In the genomic region with DNA sequence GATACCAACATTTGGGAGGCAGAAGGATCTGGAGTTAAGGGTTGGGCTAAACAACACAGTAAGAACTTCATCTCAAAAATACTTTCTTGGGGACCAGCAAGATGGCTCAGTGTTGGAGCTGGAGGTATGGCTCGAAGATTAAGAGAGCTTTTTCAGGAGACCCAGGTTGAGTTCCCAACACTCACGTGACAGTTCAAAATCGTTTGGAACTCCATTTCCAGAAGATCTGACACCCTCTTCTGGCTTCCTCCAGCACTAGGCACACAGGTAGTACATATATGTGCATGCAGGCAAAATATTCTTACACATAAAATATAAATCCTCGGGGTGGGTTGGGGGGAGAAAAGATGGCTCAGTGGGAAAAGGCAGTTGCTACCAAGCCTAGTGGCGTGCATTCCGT, we compare ENCODE assay signal across 9 mouse cellular contexts. TPM values are rescaled to one million over a fixed set of nuclear protein-coding genes. Genes with fewer than 3 reads are reported as not detected.
A peak's percentile ranks its signal among the peaks of the same experiment; 100 is the strongest.
DNase-seq lines count a peak whose midpoint lies in the region; ATAC-seq lines count a peak whose summit lies in the region.
"Had no signal": no experiment of that assay in that cellular context is flagged by ENCODE, and none has a peak within 500 bp of the region (broad histone marks: within the 10 kb centered on the region; RNA-seq: fewer than 3 reads in every experiment).

No protein-coding gene starts in this region.

- H3K9me3 ChIP-seq in lung, embryonic 15.5 days, result no peaks in the 10 kb centered on the region
- H3K9me3 ChIP-seq in embryonic facial prominence, embryonic 14.5 days (ENCODE audit: control insufficient read depth, low read length), result no peaks in the 10 kb centered on the region
- H3K9me3 ChIP-seq in limb, embryonic 10.5 days (replicated peaks), result no peaks in the 10 kb centered on the region
- no peaks in the 10 kb centered on the region for H3K9me3 ChIP-seq in neural tube, embryonic 15.5 days (replicated peaks)

- no peak for DNase-seq in lung, postnatal 14 days
- no peak for DNase-seq in embryonic facial prominence, embryonic 14.5 days (ENCODE audit: low spot score)
- DNase-seq in limb, embryonic 10.5 days (ENCODE audit: low spot score), result no peak
- no peak for DNase-seq in adrenal gland, adult 2 months
- DNase-seq in right cerebral cortex, adult 18-20 months, result no peak
- DNase-seq in kidney, postnatal 10 days, result no peak
- DNase-seq: layer of hippocampus, postnatal 36 days had no signal

- 57% methylated on average over 6 of the region's 6 CpGs for WGBS in lung, embryonic 15.5 days
- WGBS in embryonic facial prominence, embryonic 14.5 days, result 63% methylated on average over 6 of the region's 6 CpGs
- 92% methylated on average over 6 of the region's 6 CpGs for WGBS in limb, embryonic 10.5 days
- WGBS in neural tube, embryonic 15.5 days, result 87% methylated on average over 6 of the region's 6 CpGs

- no peak for ATAC-seq in lung, embryonic 15.5 days (ENCODE audit: borderline replicate concordance, extremely low read depth, low FRiP score, low TSS enrichment)
- ATAC-seq in embryonic facial prominence, embryonic 14.5 days (ENCODE audit: low read depth), result no peak
- ATAC-seq in neural tube, embryonic 15.5 days (ENCODE audit: low FRiP score), result no peak

- peaks cover 7% of the 10 kb centered on the region; the same call in 1 of the 2 replicates for H3K36me3 ChIP-seq in lung, embryonic 15.5 days
- H3K36me3 ChIP-seq in embryonic facial prominence, embryonic 14.5 days (ENCODE audit: control insufficient read depth, insufficient read depth, low read length), result peaks cover 10% of the 10 kb centered on the region
- peaks cover 43% of the 10 kb centered on the region for H3K36me3 ChIP-seq in limb, embryonic 10.5 days
- peaks cover 3% of the 10 kb centered on the region; the same call in 1 of the 2 replicates for H3K36me3 ChIP-seq in neural tube, embryonic 15.5 days

- H3K9ac ChIP-seq in lung, embryonic 15.5 days, result peak overlapping the region; percentile 55
- peak overlapping the region; percentile 74 for H3K9ac ChIP-seq in embryonic facial prominence, embryonic 14.5 days (ENCODE audit: low read depth, low read length)
- peak overlapping the region; percentile 68; the same call in 1 of the 2 replicates for H3K9ac ChIP-seq in neural tube, embryonic 15.5 days (replicated peaks)

- no peaks in the 10 kb centered on the region for H3K27me3 ChIP-seq in lung, embryonic 15.5 days
- no peaks in the 10 kb centered on the region for H3K27me3 ChIP-seq in embryonic facial prominence, embryonic 14.5 days (replicated peaks; ENCODE audit: control insufficient read depth, insufficient read depth, low read length)
- no peaks in the 10 kb centered on the region for H3K27me3 ChIP-seq in limb, embryonic 10.5 days (ENCODE audit: low read depth, poor library complexity, severe bottlenecking)
- no peaks in the 10 kb centered on the region for H3K27me3 ChIP-seq in neural tube, embryonic 15.5 days (replicated peaks)

- H3K27ac ChIP-seq in lung, embryonic 15.5 days, result no peak overlapping the region
- no peak overlapping the region for H3K27ac ChIP-seq in embryonic facial prominence, embryonic 14.5 days (replicated peaks; ENCODE audit: low read depth, low read length)
- H3K27ac ChIP-seq in limb, embryonic 10.5 days, result peak overlapping the region; percentile 90
- no peak overlapping the region for H3K27ac ChIP-seq in neural tube, embryonic 15.5 days (replicated peaks)

- H3K4me1 ChIP-seq in lung, embryonic 15.5 days, result peaks cover 20% of the 10 kb centered on the region
- H3K4me1 ChIP-seq in embryonic facial prominence, embryonic 14.5 days (ENCODE audit: control insufficient read depth, insufficient read depth, low read length), result peaks cover 15% of the 10 kb centered on the region
- peaks cover 16% of the 10 kb centered on the region for H3K4me1 ChIP-seq in limb, embryonic 10.5 days
- H3K4me1 ChIP-seq in neural tube, embryonic 15.5 days, result peaks cover 38% of the 10 kb centered on the region

- H3K4me2 ChIP-seq in lung, embryonic 15.5 days, result peak overlapping the region; percentile 67
- peak overlapping the region; percentile 75 for H3K4me2 ChIP-seq in embryonic facial prominence, embryonic 14.5 days (ENCODE audit: low read depth, low read length)
- peak overlapping the region; percentile 69 for H3K4me2 ChIP-seq in neural tube, embryonic 15.5 days

- peak overlapping the region; percentile 70 for H3K4me3 ChIP-seq in lung, embryonic 15.5 days
- H3K4me3 ChIP-seq in embryonic facial prominence, embryonic 14.5 days (ENCODE audit: low read depth, low read length), result peak overlapping the region; percentile 78
- peak overlapping the region; percentile 83 for H3K4me3 ChIP-seq in limb, embryonic 10.5 days
- H3K4me3 ChIP-seq in neural tube, embryonic 15.5 days (replicated peaks), result peak overlapping the region; percentile 79

RNA-seq across cellular contexts. Expression of a gene that starts 0.8 kb away (rescaled TPM):
- polyA plus RNA-seq in lung, embryonic 15.5 days (2015; fragmentation: Nextera tagmentation; extraction: Ambion mirVana), result 0.89 and 1.2 TPM in 2 replicates
- polyA plus RNA-seq in embryonic facial prominence, embryonic 14.5 days (2014; fragmentation: Nextera tagmentation; extraction: Ambion mirVana), result 0.84 and 1.6 TPM in 2 replicates
- polyA plus RNA-seq in limb, embryonic 10.5 days (2016; fragmentation: Nextera tagmentation; extraction: Ambion mirVana), result 1.4 and 1.8 TPM in 2 replicates
- 0.86 and 1.1 TPM in 2 replicates for polyA plus RNA-seq in neural tube, embryonic 15.5 days (2015; fragmentation: Nextera tagmentation; extraction: Ambion mirVana)
- total RNA-seq in adrenal gland, adult 2 months (2021), result under 1 TPM; 0.63 to 0.79 TPM
- polyA plus RNA-seq in adrenal gland, adult 2 months (2012; rRNA removed), result 2.4 and 2.5 TPM in 2 replicates

RNA-seq across cellular contexts. Expression of a gene that starts 1.1 kb away (rescaled TPM):
- 32.3 and 34.4 TPM in 2 replicates for polyA plus RNA-seq in lung, embryonic 15.5 days (2015; fragmentation: Nextera tagmentation; extraction: Ambion mirVana)
- 14.5 and 17.5 TPM in 2 replicates for polyA plus RNA-seq in embryonic facial prominence, embryonic 14.5 days (2014; fragmentation: Nextera tagmentation; extraction: Ambion mirVana)
- 39.7 and 51.5 TPM in 2 replicates for polyA plus RNA-seq in limb, embryonic 10.5 days (2016; fragmentation: Nextera tagmentation; extraction: Ambion mirVana)
- polyA plus RNA-seq in neural tube, embryonic 15.5 days (2015; fragmentation: Nextera tagmentation; extraction: Ambion mirVana), result 27.0 and 30.6 TPM in 2 replicates
- total RNA-seq in adrenal gland, adult 2 months (2021), result 10 to 100 TPM; 11.8 to 12.0 TPM
- polyA plus RNA-seq in adrenal gland, adult 2 months (2012; rRNA removed), result 22.3 and 29.9 TPM in 2 replicates

RNA-seq across cellular contexts. Expression of a gene that starts 1.1 kb away (rescaled TPM):
- polyA plus RNA-seq in lung, embryonic 15.5 days (2015; fragmentation: Nextera tagmentation; extraction: Ambion mirVana), result 25.3 and 26.0 TPM in 2 replicates
- polyA plus RNA-seq in embryonic facial prominence, embryonic 14.5 days (2014; fragmentation: Nextera tagmentation; extraction: Ambion mirVana), result 33.5 TPM in 2 replicates
- polyA plus RNA-seq in limb, embryonic 10.5 days (2016; fragmentation: Nextera tagmentation; extraction: Ambion mirVana), result 29.3 and 31.0 TPM in 2 replicates
- polyA plus RNA-seq in neural tube, embryonic 15.5 days (2015; fragmentation: Nextera tagmentation; extraction: Ambion mirVana), result 33.0 and 33.5 TPM in 2 replicates
- 10 to 100 TPM; 28.5 to 36.9 TPM for total RNA-seq in adrenal gland, adult 2 months (2021)
- 12.3 and 12.8 TPM in 2 replicates for polyA plus RNA-seq in adrenal gland, adult 2 months (2012; rRNA removed)

RNA-seq across cellular contexts. Expression of a gene that starts 16.6 kb away (rescaled TPM):
- not detected in 2 replicates for polyA plus RNA-seq in lung, embryonic 15.5 days (2015; fragmentation: Nextera tagmentation; extraction: Ambion mirVana)
- polyA plus RNA-seq in embryonic facial prominence, embryonic 14.5 days (2014; fragmentation: Nextera tagmentation; extraction: Ambion mirVana), result 0.25 TPM in 1 of 2 replicates, not detected in the other
- polyA plus RNA-seq in limb, embryonic 10.5 days (2016; fragmentation: Nextera tagmentation; extraction: Ambion mirVana), result not detected in 2 replicates
- polyA plus RNA-seq in neural tube, embryonic 15.5 days (2015; fragmentation: Nextera tagmentation; extraction: Ambion mirVana), result 0.24 TPM in 1 of 2 replicates, not detected in the other
- total RNA-seq in adrenal gland, adult 2 months (2021), result under 1 TPM in 1 of 2 experiments, not detected in 1; 0.35 TPM
- not detected in 2 replicates for polyA plus RNA-seq in adrenal gland, adult 2 months (2012; rRNA removed)

RNA-seq across cellular contexts. Expression of a gene that starts 35.2 kb away (rescaled TPM):
- 0.50 and 0.87 TPM in 2 replicates for polyA plus RNA-seq in lung, embryonic 15.5 days (2015; fragmentation: Nextera tagmentation; extraction: Ambion mirVana)
- 32.0 and 32.2 TPM in 2 replicates for polyA plus RNA-seq in embryonic facial prominence, embryonic 14.5 days (2014; fragmentation: Nextera tagmentation; extraction: Ambion mirVana)
- 0.50 and 0.85 TPM in 2 replicates for polyA plus RNA-seq in limb, embryonic 10.5 days (2016; fragmentation: Nextera tagmentation; extraction: Ambion mirVana)
- polyA plus RNA-seq in neural tube, embryonic 15.5 days (2015; fragmentation: Nextera tagmentation; extraction: Ambion mirVana), result 1.5 and 2.5 TPM in 2 replicates
- not detected for total RNA-seq in adrenal gland, adult 2 months (2021)
- polyA plus RNA-seq in adrenal gland, adult 2 months (2012; rRNA removed), result 0.28 TPM in 1 of 2 replicates, not detected in the other
- total RNA-seq: layer of hippocampus, postnatal 36 days had no signal
